In the genomic region with DNA sequence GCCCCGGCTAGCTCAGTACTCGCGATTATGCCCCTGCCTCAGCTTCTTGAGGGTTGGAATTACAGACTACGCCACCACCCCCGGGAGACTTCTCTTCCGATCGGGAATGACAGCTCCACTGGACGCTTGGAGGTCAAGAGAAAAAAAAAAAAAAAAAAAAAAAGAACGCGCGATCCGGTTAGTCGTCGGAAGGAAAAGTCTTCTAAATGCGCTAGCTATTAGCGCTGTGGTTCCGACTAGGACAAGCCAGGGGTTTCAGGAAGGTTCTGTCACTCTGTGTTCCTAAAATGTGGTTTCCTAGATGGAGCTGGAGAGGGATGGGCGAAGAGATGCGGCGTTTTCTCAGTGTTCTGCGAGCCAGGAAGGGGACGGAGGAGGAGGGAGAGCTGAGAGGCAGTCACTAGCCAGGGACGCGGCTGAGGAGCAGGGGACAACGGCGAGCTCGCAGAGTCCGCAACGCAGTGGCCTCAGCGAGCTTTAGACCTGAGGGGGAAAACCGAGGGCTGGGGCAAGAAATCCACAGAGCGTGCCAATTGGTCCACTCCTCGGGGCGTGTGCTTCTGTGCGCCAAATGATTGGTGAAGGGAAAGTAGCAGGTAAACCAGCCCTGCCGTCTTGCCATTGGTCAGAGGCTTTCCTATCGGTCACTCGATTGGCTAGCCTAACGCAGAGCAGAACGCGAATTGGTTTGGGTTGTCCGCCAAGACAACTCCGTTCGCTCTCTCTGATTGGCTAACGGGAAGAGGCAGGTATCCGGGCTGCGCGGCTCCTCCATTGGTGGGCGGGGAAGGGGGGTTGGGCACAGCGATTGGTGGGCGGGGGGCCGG, we compare ENCODE assay signal across 7 mouse cellular contexts. TPM values are rescaled to one million over a fixed set of nuclear protein-coding genes. Genes with fewer than 3 reads are reported as not detected.
A peak's percentile ranks its signal among the peaks of the same experiment; 100 is the strongest.
DNase-seq lines count a peak whose midpoint lies in the region; ATAC-seq lines count a peak whose summit lies in the region.

Gene Arntl, plus strand, starts transcription at position 822 of the 827 bp plus-strand sequence.

- DNase-seq in adrenal gland, postnatal 25 days: peak; percentile 96
- DNase-seq in embryonic facial prominence, embryonic 11.5 days (ENCODE audit: low spot score): peak; percentile 99
- peak; percentile 99 for DNase-seq in kidney, adult 11 months
- DNase-seq in limb, embryonic 10.5 days (ENCODE audit: low spot score): peak; percentile 95
- DNase-seq in spleen, adult 12 weeks (ENCODE audit: low spot score): peak; percentile 76

- ATAC-seq in embryonic facial prominence, embryonic 11.5 days (replicated peaks; ENCODE audit: insufficient number of reproducible peaks, low FRiP score, low TSS enrichment, low read depth): peak; percentile 99
- ATAC-seq in granulocyte monocyte progenitor cell, adult 5-6 weeks (replicated peaks; ENCODE audit: poor library complexity, severe bottlenecking): peak; percentile 93
- ATAC-seq in midbrain, embryonic 13.5 days: peak; percentile 98

- no peaks in the 10 kb centered on the region for H3K9me3 ChIP-seq in embryonic facial prominence, embryonic 11.5 days (replicated peaks; ENCODE audit: control insufficient read depth, low read length)
- H3K9me3 ChIP-seq in limb, embryonic 10.5 days (replicated peaks): no peaks in the 10 kb centered on the region
- H3K9me3 ChIP-seq in midbrain, embryonic 13.5 days: no peaks in the 10 kb centered on the region

- no peaks in the 10 kb centered on the region for H3K4me1 ChIP-seq in embryonic facial prominence, embryonic 11.5 days (ENCODE audit: control insufficient read depth, insufficient read depth, low read length)
- peaks cover 10% of the 10 kb centered on the region for H3K4me1 ChIP-seq in limb, embryonic 10.5 days
- H3K4me1 ChIP-seq in midbrain, embryonic 13.5 days (replicated peaks): peaks cover 18% of the 10 kb centered on the region

- H3K36me3 ChIP-seq in embryonic facial prominence, embryonic 11.5 days (replicated peaks; ENCODE audit: control insufficient read depth, insufficient read depth, low read depth, low read length): no peaks in the 10 kb centered on the region
- no peaks in the 10 kb centered on the region for H3K36me3 ChIP-seq in limb, embryonic 10.5 days
- H3K36me3 ChIP-seq in midbrain, embryonic 13.5 days: no peaks in the 10 kb centered on the region

- peak within 1 kb of the TSS; percentile 38 for H3K27ac ChIP-seq in embryonic facial prominence, embryonic 11.5 days (replicated peaks; ENCODE audit: low read depth, low read length)
- H3K27ac ChIP-seq in limb, embryonic 10.5 days: peak within 1 kb of the TSS; percentile 84
- peak within 1 kb of the TSS; percentile 85 for H3K27ac ChIP-seq in midbrain, embryonic 13.5 days

- H3K4me2 ChIP-seq in embryonic facial prominence, embryonic 11.5 days (ENCODE audit: low read depth, low read length): peak within 1 kb of the TSS; percentile 90
- H3K4me2 ChIP-seq in midbrain, embryonic 13.5 days (replicated peaks): peak within 1 kb of the TSS; percentile 82

- H3K4me3 ChIP-seq in embryonic facial prominence, embryonic 11.5 days (ENCODE audit: low read depth, low read length): peak within 1 kb of the TSS; percentile 74
- H3K4me3 ChIP-seq in limb, embryonic 10.5 days: peak within 1 kb of the TSS; percentile 77
- peak within 1 kb of the TSS; percentile 78 for H3K4me3 ChIP-seq in midbrain, embryonic 13.5 days (replicated peaks)

- H3K27me3 ChIP-seq in embryonic facial prominence, embryonic 11.5 days (ENCODE audit: control insufficient read depth, insufficient read depth, low read length): peaks cover 31% of the 10 kb centered on the region
- H3K27me3 ChIP-seq in limb, embryonic 10.5 days (ENCODE audit: low read depth, poor library complexity, severe bottlenecking): peaks cover 85% of the 10 kb centered on the region
- peaks cover 74% of the 10 kb centered on the region for H3K27me3 ChIP-seq in midbrain, embryonic 13.5 days

- WGBS in embryonic facial prominence, embryonic 11.5 days: under 1% methylated on average over 49 of the region's 52 CpGs
- under 1% methylated on average over 52 of the region's 52 CpGs for WGBS in limb, embryonic 10.5 days
- WGBS in midbrain, embryonic 13.5 days: under 1% methylated on average over 52 of the region's 52 CpGs

- peak within 1 kb of the TSS; percentile 72 for H3K9ac ChIP-seq in embryonic facial prominence, embryonic 11.5 days (replicated peaks; ENCODE audit: low read length)
- peak within 1 kb of the TSS; percentile 76 for H3K9ac ChIP-seq in midbrain, embryonic 13.5 days (replicated peaks)

RNA-seq across cellular contexts. Expression of gene Arntl, which starts in this region (rescaled TPM):
- 5.4 and 13.8 TPM in 2 replicates for total RNA-seq in adrenal gland, postnatal 25 days (2021)
- polyA plus RNA-seq in embryonic facial prominence, embryonic 11.5 days (2014; fragmentation: Nextera tagmentation; extraction: Ambion mirVana): 8.3 and 9.3 TPM in 2 replicates
- total RNA-seq in granulocyte monocyte progenitor cell, adult 5-6 weeks (2014; fragmentation: Nextera tagmentation): 6.0 and 6.9 TPM in 2 replicates
- 11.8 TPM in 2 replicates for total RNA-seq in granulocyte monocyte progenitor cell, adult 5-6 weeks (2017)
- polyA plus RNA-seq in limb, embryonic 10.5 days (2016; fragmentation: Nextera tagmentation; extraction: Ambion mirVana): 8.0 and 9.6 TPM in 2 replicates
- polyA plus RNA-seq in midbrain, embryonic 13.5 days (2015; fragmentation: Nextera tagmentation; extraction: Ambion mirVana): 9.4 and 12.0 TPM in 2 replicates

Comparison
In these comparisons a context has a peak if more than half of its experiments do, and no peak if none do; other contexts are left out.
1. Peak in every context shown above with its lines: DNase-seq, ATAC-seq, H3K4me3 ChIP-seq and H3K27ac ChIP-seq.